Mouse (Mus musculus) heart, adult 2 months (tissue): ENCODE data around the gene Mkln1.

ENCODE experiments used
- CTCF ChIP-seq: fragments of 200-600 bp; IDR thresholded peaks from 2 replicates; pipeline ENCODE4 v1.8.1; 2022; ENCODE audit warnings: antibody characterized with exemption, mild to moderate bottlenecking, moderate library complexity
- POLR2A ChIP-seq: fragments of 200-500 bp; IDR thresholded peaks from 2 replicates; pipeline ENCODE4 v1.6.1; 2011; ENCODE audit warnings: mild to moderate bottlenecking, low read depth, low read length, control low read depth; ENCODE audit not compliant: insufficient read depth

GRCm38 (mm10) chr6:31560138-31560959 lies 161.8 kb downstream of the Mkln1 start:
- TF ChIP-seq POLR2A (no peak), CTCF (no peak)
